In the genomic region with DNA sequence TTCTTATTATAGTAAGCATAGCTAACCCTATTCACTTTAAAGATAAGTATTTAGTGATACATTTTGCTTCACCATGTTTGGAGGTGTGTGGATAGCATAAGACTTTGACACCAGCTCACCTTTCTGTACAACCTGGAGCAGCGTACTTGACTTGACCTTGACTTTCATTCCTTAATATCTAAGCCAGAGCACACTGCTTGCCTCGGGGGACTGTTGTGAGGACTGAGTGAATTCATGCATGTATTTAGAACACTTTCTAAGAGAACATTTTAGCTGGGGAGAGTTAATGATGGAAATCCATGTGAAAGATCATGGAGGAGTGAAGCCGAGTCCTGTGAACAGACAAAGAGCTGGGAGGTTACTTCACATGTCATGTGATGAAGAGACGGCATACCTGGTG, we compare ENCODE assay signal across 19 mouse cellular contexts. TPM values are rescaled to one million over a fixed set of nuclear protein-coding genes. Genes with fewer than 3 reads are reported as not detected.
DNase-seq lines count a peak whose midpoint lies in the region; ATAC-seq and TF ChIP-seq lines count a peak whose summit lies in the region.
"Had no signal": no experiment of that assay in that cellular context is flagged by ENCODE, and none has a peak within 500 bp of the region (broad histone marks: within the 10 kb centered on the region; RNA-seq: fewer than 3 reads in every experiment).

No protein-coding gene starts in this region.

- no peaks in the 10 kb centered on the region for H3K27me3 ChIP-seq in kidney, embryonic 14.5 days (ENCODE audit: control insufficient read depth, insufficient read depth, low read length)
- H3K27me3 ChIP-seq in kidney, adult 2 months (replicated peaks; ENCODE audit: control insufficient read depth, insufficient read depth, low read length): no peaks in the 10 kb centered on the region
- no peaks in the 10 kb centered on the region for H3K27me3 ChIP-seq in kidney, embryonic 15.5 days
- H3K27me3 ChIP-seq: CH12.LX; embryonic facial prominence, embryonic 12.5 days; forebrain, embryonic 15.5 days; Patski had no signal

- H3K36me3 ChIP-seq in kidney, embryonic 14.5 days (ENCODE audit: control insufficient read depth, insufficient read depth, low read length): no peaks in the 10 kb centered on the region
- peaks cover 2% of the 10 kb centered on the region; the same call in 1 of the 2 replicates for H3K36me3 ChIP-seq in kidney, adult 2 months (ENCODE audit: control insufficient read depth, insufficient read depth, low read length)
- no peaks in the 10 kb centered on the region for H3K36me3 ChIP-seq in kidney, embryonic 15.5 days
- H3K36me3 ChIP-seq: embryonic facial prominence, embryonic 12.5 days; forebrain, embryonic 15.5 days; hindbrain, embryonic 10.5 days had no signal

- TF ChIP-seq CTCF in kidney, adult 2 months (conservative IDR thresholded peaks at IDR 0.05; ENCODE audit: insufficient read depth, insufficient read length, low read depth, low read length): no peak

- TF ChIP-seq POLR2A in kidney, adult 2 months (IDR thresholded peaks at IDR 0.05; ENCODE audit: low read depth, low read length): no peak

- DNase-seq in kidney, adult 11 months: peak; percentile 80
- peak; percentile 83 for DNase-seq in kidney, adult 2 months
- DNase-seq in kidney, postnatal 25 days: peak; percentile 62 to 81
- DNase-seq in cerebellum, adult 11-12 months: no peak
- no peak for DNase-seq in testis, postnatal 14 days (ENCODE audit: low spot score)
- DNase-seq: adrenal gland, postnatal 14 days; cerebellum, adult 9-10 months; gastrocnemius, postnatal 36 days; heart, adult 2 months had no signal

- no peaks in the 10 kb centered on the region for H3K4me1 ChIP-seq in kidney, embryonic 14.5 days (ENCODE audit: control insufficient read depth, insufficient read depth, low read length)
- peaks cover 10% of the 10 kb centered on the region; the same call in 1 of the 2 replicates for H3K4me1 ChIP-seq in kidney, adult 2 months (ENCODE audit: control insufficient read depth, insufficient read depth, low read length)
- H3K4me1 ChIP-seq in kidney, embryonic 15.5 days: no peaks in the 10 kb centered on the region
- H3K4me1 ChIP-seq: embryonic facial prominence, embryonic 12.5 days; forebrain, embryonic 15.5 days; hindbrain, embryonic 10.5 days had no signal

- no peak overlapping the region for H3K9ac ChIP-seq in kidney, embryonic 14.5 days (ENCODE audit: low read depth, low read length)
- H3K9ac ChIP-seq in kidney, embryonic 15.5 days: no peak overlapping the region
- H3K9ac ChIP-seq: embryonic facial prominence, embryonic 12.5 days; forebrain, embryonic 15.5 days; hindbrain, embryonic 14.5 days had no signal

- no peak overlapping the region for H3K4me3 ChIP-seq in kidney, embryonic 14.5 days (ENCODE audit: low read length)
- no peak overlapping the region for H3K4me3 ChIP-seq in kidney, adult 2 months (ENCODE audit: insufficient read depth, low read depth, low read length)
- no peak overlapping the region for H3K4me3 ChIP-seq in kidney, embryonic 15.5 days (replicated peaks)
- H3K4me3 ChIP-seq: embryonic facial prominence, embryonic 12.5 days; forebrain, embryonic 15.5 days; heart, adult 2 months; hindbrain, embryonic 10.5 days had no signal

- WGBS in kidney, embryonic 14.5 days: 81% methylated on average over 4 of the region's 4 CpGs
- 40% methylated on average over 4 of the region's 4 CpGs for WGBS in kidney, adult 2 months
- WGBS in kidney, embryonic 15.5 days: 62% methylated on average over 4 of the region's 4 CpGs

- H3K27ac ChIP-seq in kidney, embryonic 14.5 days (ENCODE audit: low read depth, low read length): no peak overlapping the region
- H3K27ac ChIP-seq in kidney, adult 2 months (ENCODE audit: insufficient read depth, low read depth, low read length): peak overlapping the region; percentile 92
- no peak overlapping the region for H3K27ac ChIP-seq in kidney, embryonic 15.5 days
- H3K27ac ChIP-seq: embryonic facial prominence, embryonic 12.5 days; forebrain, embryonic 15.5 days; heart, adult 2 months; hindbrain, embryonic 10.5 days; hindbrain, embryonic 14.5 days had no signal

- no peak overlapping the region for H3K4me2 ChIP-seq in kidney, embryonic 14.5 days (replicated peaks; ENCODE audit: low read depth, low read length)
- no peak overlapping the region for H3K4me2 ChIP-seq in kidney, embryonic 15.5 days
- H3K4me2 ChIP-seq: embryonic facial prominence, embryonic 12.5 days; forebrain, embryonic 15.5 days; heart, embryonic 11.5 days; hindbrain, embryonic 14.5 days had no signal

- no peaks in the 10 kb centered on the region for H3K9me3 ChIP-seq in kidney, embryonic 14.5 days (ENCODE audit: control insufficient read depth, low read length)
- no peaks in the 10 kb centered on the region for H3K9me3 ChIP-seq in kidney, embryonic 15.5 days (replicated peaks)
- H3K9me3 ChIP-seq: embryonic facial prominence, embryonic 12.5 days; forebrain, embryonic 15.5 days; hindbrain, embryonic 10.5 days had no signal

- ATAC-seq in kidney, embryonic 14.5 days (ENCODE audit: low FRiP score, low TSS enrichment): no peak
- 0 out of 2 replicates have a peak, but pooled peaks have one; percentile 29 for ATAC-seq in kidney, embryonic 15.5 days (replicated peaks; ENCODE audit: low FRiP score)
- ATAC-seq: activated CD4-positive, CD25-positive, alpha-beta regulatory T cell, adult 4 months; forebrain, embryonic 15.5 days; Patski had no signal

RNA-seq across cellular contexts. Expression of a gene that starts 31.0 kb away (rescaled TPM):
- 0.60 and 1.1 TPM in 2 replicates for polyA plus RNA-seq in kidney, embryonic 14.5 days (2014; fragmentation: Nextera tagmentation; extraction: Ambion mirVana)
- 5.8 and 5.9 TPM in 2 replicates for polyA plus RNA-seq in kidney, adult 2 months (2012; rRNA removed)
- 1.4 and 1.6 TPM in 2 replicates for polyA plus RNA-seq in kidney, embryonic 15.5 days (2015; fragmentation: Nextera tagmentation; extraction: Ambion mirVana)

Comparison
In these comparisons a context has a peak if more than half of its experiments do, and no peak if none do; other contexts are left out.
1. DNase-seq: peak in kidney, adult 11 months (single experiment), kidney, adult 2 months (single experiment) and kidney, postnatal 25 days (2 of 2); none in cerebellum, adult 11-12 months (single experiment) and testis, postnatal 14 days (single experiment).